Mouse (Mus musculus): ENCODE data around the gene Epha8. TPM values are rescaled to one million over a fixed set of nuclear protein-coding genes. Genes with fewer than 3 reads are reported as not detected.

Epha8 gene
- total RNA-seq, 2 experiments from 2014 or later: 9.8 to 10.5 TPM

DNA sequence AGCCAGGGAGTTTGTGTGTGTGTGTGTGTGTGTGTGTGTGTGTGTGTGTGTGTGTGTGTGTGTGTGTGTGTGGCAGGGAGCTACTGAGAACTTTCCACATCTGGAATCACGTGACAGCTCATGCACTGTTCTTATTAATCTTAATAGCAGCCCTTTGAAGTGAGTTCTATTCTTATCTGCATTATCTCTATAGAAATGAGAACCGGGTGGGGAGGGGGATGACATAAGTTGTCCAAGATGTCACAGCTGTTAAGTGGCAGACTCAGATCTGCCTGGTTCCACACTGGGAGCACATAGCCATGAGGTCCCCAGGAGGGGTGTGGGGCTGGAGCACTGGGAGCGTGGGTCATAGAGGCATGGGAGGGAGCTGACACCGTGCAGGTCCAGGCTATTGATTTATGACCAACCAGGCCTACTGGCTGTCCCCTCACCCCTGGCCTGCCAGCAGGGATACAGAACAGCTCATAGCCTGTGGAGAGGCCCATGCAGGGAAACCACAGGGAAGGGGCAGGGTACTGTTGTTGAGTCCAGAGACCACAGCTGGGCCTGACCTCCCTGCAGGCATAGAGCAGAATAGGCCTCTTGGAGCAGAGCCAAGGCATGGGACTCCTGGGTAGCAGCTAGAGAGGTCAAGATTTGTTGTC lies 5.1 kb upstream of the Epha8 start:
- no peak for DNase-seq (ENCODE audit: low spot score in 2 of 2)
- intact Hi-C loops (cut with DNase I): no loop called here

- DNase-seq (ENCODE audit: low spot score in 2 of 2): no peak
- intact Hi-C loops (cut with DNase I): no loop called here
These were observed 4.0 kb upstream of the Epha8 start for GRCm38 (mm10) chr4:136960581-136960980.

DNA sequence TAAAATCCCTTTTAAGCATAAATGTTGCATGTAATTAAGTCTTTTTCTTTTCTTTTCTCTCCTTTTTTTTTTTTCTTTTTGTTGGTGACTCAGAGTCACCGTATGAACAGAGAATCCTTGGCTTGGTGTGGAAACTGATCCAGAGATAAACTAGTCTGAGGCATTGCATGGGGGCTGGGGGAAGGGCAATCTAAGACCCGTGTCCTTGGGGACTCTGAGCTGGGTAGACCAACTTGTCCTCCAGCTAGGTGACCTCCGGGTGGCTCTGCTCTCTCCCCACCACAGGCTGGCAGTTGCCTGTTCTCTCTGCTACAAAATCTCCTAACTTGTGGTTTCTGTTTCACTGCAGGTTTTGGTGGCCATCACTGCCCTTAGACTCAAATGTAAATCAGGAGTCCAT lies 3.5 kb upstream of the Epha8 start:
- intact Hi-C loops (cut with DNase I): no loop called here
- DNase-seq (ENCODE audit: low spot score in 2 of 2): no peak

DNA sequence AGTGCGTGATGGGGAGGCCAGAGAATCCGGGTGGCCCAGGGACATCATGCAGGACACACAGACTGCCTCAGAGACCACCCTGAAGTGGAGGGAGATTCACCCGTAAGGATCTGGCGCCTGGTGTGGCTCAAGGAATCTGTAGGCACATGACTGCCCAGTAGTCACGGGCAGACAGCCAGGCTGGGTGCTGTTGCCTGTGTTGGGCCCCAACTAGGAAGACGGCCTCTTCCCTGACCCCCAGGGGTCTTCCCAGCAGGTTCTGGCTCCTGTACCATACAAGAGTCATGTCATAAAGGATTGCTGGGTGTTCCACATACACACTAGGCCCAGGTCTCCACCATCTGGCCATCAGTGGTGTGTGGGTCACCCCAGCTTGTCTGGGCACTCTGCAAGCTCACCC lies 2.1 kb downstream of the Epha8 start:
- intact Hi-C loops (cut with DNase I): no loop called here
- DNase-seq (ENCODE audit: low spot score in 2 of 2): no peak

DNA sequence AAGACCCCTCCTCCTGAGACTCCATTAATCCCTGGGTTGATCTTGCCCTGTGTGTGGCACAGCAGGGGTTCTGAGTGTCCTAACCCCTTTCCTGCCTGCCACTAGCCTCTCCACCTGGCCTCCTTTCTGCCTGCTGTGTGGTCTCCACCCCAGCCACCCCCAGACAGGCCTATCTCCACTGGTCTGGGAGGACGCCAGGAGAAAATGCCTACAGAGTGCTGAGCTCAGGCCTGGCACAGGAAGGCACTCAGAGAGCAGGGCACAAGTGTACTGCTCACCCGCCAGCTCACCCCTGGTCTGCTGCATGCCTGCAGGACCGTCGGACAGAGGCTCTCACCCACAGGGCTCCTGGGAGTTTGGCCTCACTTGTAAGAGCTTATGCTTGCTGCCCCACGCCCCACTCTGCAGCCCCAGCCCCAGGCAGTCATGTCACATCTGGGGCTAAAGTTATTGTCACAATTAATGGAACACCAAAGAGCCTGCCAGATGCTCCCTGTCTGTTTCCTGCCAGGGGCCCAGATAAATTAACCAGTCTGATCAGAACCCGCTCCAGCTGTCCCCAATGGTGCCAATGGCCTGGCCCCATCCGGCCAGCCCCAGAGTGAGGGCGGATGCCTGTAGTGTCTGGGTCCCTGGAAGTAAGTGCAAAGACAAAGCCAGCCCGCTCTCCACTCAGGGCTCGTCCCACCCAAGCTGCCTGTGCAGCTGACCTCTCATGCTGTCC lies 7.2 kb downstream of the Epha8 start:
- intact Hi-C loops (cut with DNase I): no loop called here
- DNase-seq (ENCODE audit: low spot score in 2 of 2): no peak

DNA sequence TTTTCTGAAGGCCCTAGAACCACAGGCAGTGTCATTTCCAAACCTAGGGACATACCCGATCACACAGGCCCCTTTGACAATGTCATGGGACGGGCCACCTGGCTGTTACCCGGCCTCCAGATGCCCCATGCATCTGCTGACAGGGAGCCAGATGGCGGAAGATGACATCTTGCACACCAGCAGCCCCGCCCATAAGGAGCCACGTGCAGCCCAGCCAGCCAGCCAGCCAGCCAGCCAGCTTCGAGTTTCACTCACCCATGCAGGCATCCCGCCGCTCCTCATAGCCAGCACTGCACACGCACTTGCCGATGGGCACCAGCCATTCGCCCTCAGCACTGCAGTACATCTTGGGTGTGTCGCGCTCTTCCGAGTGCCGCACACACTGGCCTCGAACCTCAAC lies 11.2 kb downstream of the Epha8 start:
- DNase-seq (ENCODE audit: low spot score in 2 of 2): no peak
- intact Hi-C loops (cut with DNase I): no loop called here

GRCm38 (mm10) chr4:136944558-136945350 lies 11.9 kb downstream of the Epha8 start:
- DNase-seq (ENCODE audit: low spot score in 2 of 2): no peak
- intact Hi-C loops (cut with DNase I): no loop called here

DNA sequence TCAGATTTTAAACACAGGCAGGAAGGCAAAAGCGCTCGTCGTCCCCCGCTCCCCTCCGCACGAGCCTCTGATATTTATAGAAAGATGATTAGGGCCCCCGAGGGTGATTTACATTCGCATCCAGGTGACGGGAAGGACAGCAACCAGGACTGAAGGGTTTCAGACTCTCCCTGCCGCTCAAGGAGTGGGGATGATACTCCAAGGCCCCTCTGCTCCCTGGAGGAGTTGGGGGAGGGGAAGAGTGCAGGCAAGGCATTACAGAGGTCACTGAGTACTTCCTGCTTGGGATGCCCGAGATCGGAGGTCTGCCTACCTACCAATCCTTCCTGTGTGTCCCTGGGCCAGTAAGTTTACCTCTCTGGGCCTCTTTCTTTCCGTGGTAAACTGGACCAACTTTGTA lies 13.4 kb downstream of the Epha8 start:
- DNase-seq (ENCODE audit: low spot score in 2 of 2): no peak
- intact Hi-C loops (cut with DNase I): no loop called here

DNA sequence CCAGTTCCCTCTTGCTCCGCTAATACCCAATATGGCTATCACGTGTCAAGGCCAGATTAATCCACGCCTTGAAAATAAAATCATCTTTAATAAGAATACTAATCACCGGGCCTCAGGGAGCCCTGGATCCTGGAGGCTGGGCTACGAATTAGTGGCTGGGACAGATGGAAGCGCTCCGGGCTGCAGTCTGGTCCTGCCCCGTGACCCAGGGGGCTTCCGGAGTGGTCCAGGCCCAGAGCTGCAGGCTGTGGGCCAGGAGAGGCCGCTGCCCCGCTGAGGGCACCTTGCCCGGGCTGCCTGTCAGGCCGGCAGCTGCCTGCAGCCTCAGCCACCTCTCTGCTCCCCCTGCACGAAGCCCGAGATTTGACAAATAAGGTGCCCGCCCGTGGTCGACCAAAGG lies 13.9 kb downstream of the Epha8 start:
- no peak for DNase-seq (ENCODE audit: low spot score in 2 of 2)
- intact Hi-C loops (cut with DNase I): no loop called here

GRCm38 (mm10) chr4:136937935-136938334 lies 18.7 kb downstream of the Epha8 start:
- DNase-seq (ENCODE audit: low spot score in 2 of 2): no peak
- intact Hi-C loops (cut with DNase I): no loop called here

GRCm38 (mm10) chr4:136937344-136937743 lies 19.3 kb downstream of the Epha8 start:
- intact Hi-C loops (cut with DNase I): no loop called here
- no peak for DNase-seq (ENCODE audit: low spot score in 2 of 2)

DNA sequence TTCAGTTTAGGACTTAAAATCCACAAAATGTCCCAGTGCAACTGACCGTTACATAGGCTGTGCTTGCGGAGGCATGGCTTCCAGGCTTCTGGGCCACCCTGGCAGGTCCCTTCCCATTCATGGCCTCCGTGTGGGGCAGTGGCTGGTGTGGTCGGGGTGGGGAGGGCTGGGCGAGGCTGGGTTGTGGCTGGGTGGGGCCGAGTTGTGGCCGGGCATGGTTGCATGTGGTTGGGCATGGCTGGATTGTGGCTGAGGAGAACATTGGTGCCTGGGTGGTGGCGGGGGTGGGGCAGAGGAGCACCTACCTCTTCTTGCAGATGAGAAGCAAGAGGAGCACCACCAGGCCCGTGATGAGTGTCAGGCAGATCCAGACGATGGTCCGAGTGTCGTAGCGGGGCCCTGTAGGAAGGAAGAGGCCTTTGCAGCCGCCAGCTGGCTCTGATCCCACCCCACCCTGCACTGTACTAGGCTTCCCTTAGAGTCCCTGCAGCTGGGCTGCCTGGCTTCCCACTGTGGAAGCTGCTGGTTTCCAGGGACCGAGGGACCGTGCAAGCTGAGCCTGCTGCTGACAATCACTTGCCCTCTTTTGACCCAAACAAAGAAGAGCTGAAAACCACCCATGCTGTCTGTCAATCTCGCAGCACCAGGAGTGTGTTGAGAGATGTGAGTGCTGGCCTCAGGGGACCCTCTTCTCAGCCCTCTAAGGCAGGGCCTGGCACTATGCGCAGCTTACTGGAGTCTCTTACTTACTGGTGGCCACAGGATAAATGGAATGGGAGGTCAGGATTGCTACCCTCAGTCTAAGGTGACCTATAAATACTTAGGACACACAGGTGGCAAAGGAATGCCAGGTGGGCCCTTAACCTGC lies 21.6 kb downstream of the Epha8 start:
- intact Hi-C loops (cut with DNase I): no loop called here
- no peak for DNase-seq (ENCODE audit: low spot score in 2 of 2)

DNA sequence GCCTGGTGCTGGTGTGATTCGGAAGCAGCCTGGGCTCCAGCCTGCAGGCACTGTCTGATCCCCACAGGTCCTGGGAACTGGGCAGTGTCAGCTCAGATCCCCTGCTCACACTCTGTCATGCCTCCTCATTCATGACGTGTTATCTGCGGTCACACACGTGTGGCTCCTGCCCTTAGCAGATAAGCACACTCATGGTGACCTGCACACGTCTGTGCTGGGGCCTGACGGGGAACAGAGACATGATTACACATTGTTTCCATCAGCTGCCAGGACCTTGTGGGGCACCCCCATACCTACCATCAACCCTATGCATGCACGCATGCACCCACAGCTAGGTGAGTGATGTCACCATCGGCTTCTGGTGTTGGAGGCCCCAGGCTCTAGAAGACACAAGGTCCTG lies 26.1 kb downstream of the Epha8 start:
- no peak for DNase-seq (ENCODE audit: low spot score in 2 of 2)
- intact Hi-C loops (cut with DNase I): no loop called here

GRCm38 (mm10) chr4:136928928-136929327 lies 27.7 kb downstream of the Epha8 start:
- peak; percentile 52 to 60 for DNase-seq (ENCODE audit: low spot score in 2 of 2)

DNA sequence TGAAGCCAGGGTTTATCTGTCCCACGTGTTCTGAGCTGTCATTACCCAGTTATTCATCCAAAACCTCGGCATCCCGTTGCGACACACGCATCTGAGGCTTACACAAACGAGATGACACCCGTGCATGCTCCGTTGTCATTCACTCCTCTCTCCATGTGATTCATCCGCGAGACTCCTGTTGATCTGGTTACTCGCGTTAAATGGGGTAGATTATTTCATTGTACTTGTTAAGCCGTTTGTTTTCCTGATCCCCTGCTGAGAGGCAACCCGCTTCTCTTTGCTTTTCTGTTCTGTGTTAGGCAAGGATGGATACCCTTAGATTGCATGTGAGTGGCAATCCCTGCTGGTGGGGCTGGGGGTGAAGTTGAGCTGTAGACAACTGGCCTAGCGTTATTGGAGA lies 30.8 kb downstream of the Epha8 start:
- peak in 1 of 2 experiments; percentile 30 for DNase-seq (ENCODE audit: low spot score in 2 of 2)
- intact Hi-C loops (cut with DNase I): loop anchor here (5.0 kb wide), 1 partner anchor 56 kb away; no protein-coding TSS in a partner anchor

More at GRCm38 (mm10) chr4:136928928-136929327, 27.7 kb downstream of the Epha8 start:
- intact Hi-C loops (cut with DNase I): loop anchor here (5.0 kb wide), 1 partner anchor 53 kb away; no protein-coding TSS in a partner anchor

DNA sequence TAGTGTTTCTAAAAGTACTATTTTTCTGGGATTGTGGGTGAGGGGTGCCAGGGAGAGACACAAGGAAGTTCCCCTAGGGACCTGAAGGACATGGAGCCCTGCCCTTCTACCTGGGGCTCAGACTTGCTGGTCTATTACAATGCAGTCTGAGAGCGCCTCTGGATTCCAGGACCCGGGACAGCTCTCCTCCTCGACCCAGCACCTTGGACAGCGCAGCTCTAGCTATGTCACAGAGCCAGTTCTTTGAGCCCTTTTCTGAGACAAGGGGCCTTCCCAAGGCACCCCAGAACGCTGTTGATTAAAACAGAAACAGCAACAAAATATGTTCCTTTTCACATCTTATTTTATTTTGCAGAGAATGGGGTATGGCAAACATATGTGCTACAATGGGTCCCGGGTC lies 32.1 kb downstream of the Epha8 start:
- peak in 1 of 2 experiments; percentile 33 for DNase-seq (ENCODE audit: low spot score in 2 of 2)
- intact Hi-C loops (cut with DNase I): no loop called here

- DNase-seq (ENCODE audit: low spot score in 2 of 2): peak in 1 of 2 experiments; percentile 28
- intact Hi-C loops (cut with DNase I): no loop called here
These were observed 37.1 kb downstream of the Epha8 start for GRCm38 (mm10) chr4:136919526-136919925.

DNA sequence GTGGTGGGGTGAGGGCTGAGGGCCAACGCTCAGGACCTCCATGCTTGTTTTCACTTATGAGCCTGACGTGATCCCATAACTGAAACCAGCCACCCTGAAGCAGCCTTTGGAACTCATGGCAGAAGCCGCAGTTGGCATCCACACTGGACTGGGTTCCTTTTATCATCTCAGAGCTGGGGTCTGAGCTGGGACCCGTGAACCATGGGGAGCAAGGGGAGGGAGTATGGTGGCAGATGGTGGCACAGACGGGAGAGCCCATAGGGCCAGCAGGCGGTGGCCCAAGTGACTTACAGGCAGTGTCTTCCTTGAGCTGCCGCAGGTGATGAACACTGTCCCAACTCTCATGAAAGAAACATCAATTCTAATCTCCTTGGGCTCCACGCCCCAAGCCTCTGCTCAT lies 37.8 kb downstream of the Epha8 start:
- intact Hi-C loops (cut with DNase I): no loop called here

DNA sequence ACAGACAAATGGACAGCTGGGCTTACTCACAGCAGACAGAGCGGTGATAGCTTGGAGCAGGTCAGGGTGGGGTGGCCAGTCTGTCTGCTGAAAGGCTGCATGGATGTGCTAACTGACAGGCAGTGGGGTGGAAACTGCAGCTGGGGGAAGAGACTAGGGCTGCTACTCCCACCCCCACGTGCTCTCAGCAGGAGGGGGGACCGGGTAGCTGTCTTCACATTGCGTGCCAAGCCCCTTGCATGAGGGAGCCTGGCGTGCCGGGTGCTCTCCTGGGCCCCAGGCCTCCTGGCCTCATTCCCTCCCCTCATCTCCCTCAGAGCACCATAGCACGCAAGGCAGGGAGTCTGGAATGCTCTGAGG lies 39.5 kb downstream of the Epha8 start:
- intact Hi-C loops (cut with DNase I): no loop called here
- DNase-seq (ENCODE audit: low spot score in 2 of 2): no peak

More for the DNA sequence above, 37.8 kb downstream of the Epha8 start:
- DNase-seq (ENCODE audit: low spot score in 2 of 2): no peak

Measured in left cerebral cortex, postnatal 14 days (tissue).